Mouse (Mus musculus) kidney, embryonic 16.5 days (tissue): ENCODE results near the gene Tmem186. TPM values are rescaled to one million over a fixed set of nuclear protein-coding genes. Genes with fewer than 3 reads are reported as not detected.

Source experiments
- ATAC-seq: fragments of 200-750 bp; cut with Nextera tagmentation; 2 replicates; pipeline ENCODE4 v1.8.0; 2017; ENCODE audit warnings: moderate TSS enrichment; ENCODE audit not compliant: low FRiP score, low TSS enrichment
- H3K27ac ChIP-seq: fragments of 300-500 bp; sonication (generic); 2 replicates; pipeline ENCODE4 v1.5.1; 2014; ENCODE audit warnings: low read length
- H3K27me3 ChIP-seq: fragments of 300-500 bp; sonication (generic); 2 replicates; pipeline ENCODE4 v1.6.1; 2014; ENCODE audit warnings: low read length, control low read depth, mixed read lengths; ENCODE audit not compliant: insufficient read depth
- H3K36me3 ChIP-seq: fragments of 300-500 bp; sonication (generic); 2 replicates; pipeline ENCODE4 v1.6.1; 2014; ENCODE audit warnings: low read length, control low read depth, mixed read lengths; ENCODE audit not compliant: insufficient read depth
- H3K4me1 ChIP-seq: fragments of 300-500 bp; sonication (generic); 2 replicates; pipeline ENCODE4 v1.6.1; 2014; ENCODE audit warnings: low read length, control low read depth, mixed read lengths; ENCODE audit not compliant: insufficient read depth
- H3K4me2 ChIP-seq: fragments of 300-500 bp; sonication (generic); replicated peaks from 2 replicates; pipeline ENCODE4 v1.6.1; 2014; ENCODE audit warnings: low read depth, low read length
- H3K4me3 ChIP-seq: fragments of 300-500 bp; sonication (generic); 2 replicates; pipeline ENCODE4 v1.5.1; 2014; ENCODE audit warnings: mild to moderate bottlenecking, low read length
- H3K9ac ChIP-seq: fragments of 300-500 bp; sonication (generic); replicated peaks from 2 replicates; pipeline ENCODE4 v1.6.1; 2014; ENCODE audit warnings: low read length
- H3K9me3 ChIP-seq: fragments of 300-500 bp; sonication (generic); 2 replicates; pipeline ENCODE4 v1.6.1; 2016; ENCODE audit warnings: low read length, control low read depth
- WGBS: fragments of 180-500 bp; shearing (Covaris S2); extraction: QIAGEN DNeasy Blood & Tissue Kit; methylation state at CpG from one replicate; pipeline ENCODE4 v1.1.7; 2014; 5-methylcytosine and 5-hydroxymethylcytosine counted together
- polyA plus RNA-seq: library from polyadenylated mRNA; unstranded; fragments of >200 nt; fragmentation: Nextera tagmentation; extraction: Ambion mirVana; gene quantifications from 2 replicates; pipeline ENCODE4 v1.2.1, GENCODE M21; 2015

The Tmem186 gene
- polyA plus RNA-seq, 1 experiment from 2014 or later = 25.3 TPM

DNA sequence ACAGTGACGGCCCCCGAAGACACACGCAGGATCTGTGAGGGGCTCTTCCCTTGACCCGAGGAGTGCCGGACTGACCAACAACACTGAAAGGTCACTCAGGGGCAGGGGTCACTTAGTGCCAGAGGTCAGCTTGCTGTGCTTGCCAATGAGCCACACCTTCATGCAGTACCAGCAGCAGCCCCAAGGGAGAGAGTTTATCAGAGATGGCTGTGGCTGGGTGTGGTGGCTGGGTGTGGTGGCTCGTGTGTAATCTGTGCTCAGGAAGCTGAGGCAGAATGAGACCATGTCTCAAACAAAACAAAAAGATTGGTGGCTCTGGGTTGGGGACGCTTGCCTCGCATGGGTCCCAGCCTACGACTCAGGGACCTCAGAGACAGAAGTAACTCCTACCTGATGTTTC lies 18.1 kb upstream of the Tmem186 start:
- Histone ChIP-seq H3K9ac (no peak overlapping the region), H3K4me1 (no peaks in the 10 kb centered on the region), H3K27me3 (no peaks in the 10 kb centered on the region), H3K4me3 (no peak overlapping the region), H3K4me2 (no peak overlapping the region), H3K9me3 (no peaks in the 10 kb centered on the region), H3K36me3 (peaks cover 57% of the 10 kb centered on the region), H3K27ac (no peak overlapping the region)
- 81% methylated on average over 9 of the region's 9 CpGs for WGBS
- no peak; the same call in 1 of the 2 replicates for ATAC-seq

DNA sequence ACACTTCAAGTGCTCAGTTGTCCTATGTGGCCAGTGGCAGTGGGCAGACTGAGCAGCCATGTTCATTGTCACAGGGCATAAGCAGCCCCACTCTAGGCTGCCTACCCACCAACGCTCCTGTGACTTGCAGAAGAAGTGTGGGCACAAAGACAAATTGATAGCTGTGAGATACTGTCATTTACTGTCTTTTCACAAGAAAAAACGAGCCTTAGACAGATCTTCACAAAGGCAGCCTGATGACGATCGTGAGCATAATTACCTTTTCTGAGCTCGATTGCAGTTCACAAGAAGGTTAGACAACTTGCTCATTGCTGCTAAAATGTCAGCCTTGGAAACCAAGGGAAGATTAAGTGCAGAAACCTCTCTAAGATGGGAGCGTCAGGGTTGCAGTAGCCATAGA lies 17.6 kb upstream of the Tmem186 start:
- peaks cover 53% of the 10 kb centered on the region for H3K36me3 ChIP-seq
- H3K27me3 ChIP-seq = no peaks in the 10 kb centered on the region
- no peaks in the 10 kb centered on the region for H3K4me1 ChIP-seq
- H3K9me3 ChIP-seq = no peaks in the 10 kb centered on the region
- no peak overlapping the region for H3K9ac ChIP-seq
- WGBS = 83% methylated on average over 6 of the region's 6 CpGs
- no peak overlapping the region for H3K27ac ChIP-seq
- ATAC-seq = no peak
- no peak overlapping the region for H3K4me2 ChIP-seq
- H3K4me3 ChIP-seq = no peak overlapping the region

DNA sequence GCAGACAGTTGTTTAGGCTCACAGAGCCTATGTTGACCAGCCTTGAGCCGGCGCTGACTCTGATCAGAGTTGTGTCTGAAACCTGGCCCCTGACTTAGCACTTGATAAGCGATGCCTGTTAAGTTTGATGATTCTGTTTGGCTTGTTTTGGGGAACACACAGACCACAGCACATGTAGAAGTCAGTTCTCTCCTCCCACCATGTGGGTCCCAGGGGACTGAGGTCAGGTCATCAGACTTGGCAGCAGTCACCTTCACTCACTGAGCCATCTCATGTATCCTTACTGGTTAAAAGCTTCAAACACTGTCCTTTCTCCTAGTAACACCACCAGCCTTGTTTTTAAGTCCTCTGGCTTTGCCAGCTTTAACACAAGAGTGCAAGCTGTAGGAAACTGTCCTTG lies 12.5 kb upstream of the Tmem186 start:
- Histone ChIP-seq H3K4me2 (no peak overlapping the region), H3K9me3 (no peaks in the 10 kb centered on the region), H3K27me3 (no peaks in the 10 kb centered on the region), H3K4me1 (no peaks in the 10 kb centered on the region), H3K9ac (no peak overlapping the region), H3K27ac (no peak overlapping the region), H3K36me3 (peaks cover 62% of the 10 kb centered on the region), H3K4me3 (no peak overlapping the region)
- ATAC-seq = no peak
- 94% methylated on average over 3 of the region's 3 CpGs for WGBS

DNA sequence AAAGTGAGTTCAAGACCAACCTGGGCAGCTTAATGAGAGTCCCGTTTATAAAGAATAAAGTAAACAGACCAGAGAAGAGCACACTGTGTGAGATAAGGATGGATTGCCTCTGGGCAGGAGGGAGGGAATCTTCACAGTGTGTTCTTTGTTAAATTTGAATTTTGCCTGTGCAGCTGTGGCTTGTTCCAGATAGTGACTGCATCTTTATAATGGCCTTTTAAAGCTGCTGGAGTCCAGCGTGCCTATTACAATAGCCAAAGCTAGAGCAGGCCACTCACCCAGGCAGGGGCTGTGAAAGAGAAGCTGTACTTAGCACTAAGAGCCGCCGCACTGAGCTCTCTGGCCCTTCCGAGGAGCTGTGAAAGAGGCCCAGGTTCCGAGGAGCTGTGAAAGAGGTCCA lies 8.0 kb upstream of the Tmem186 start:
- Histone ChIP-seq H3K9me3 (no peaks in the 10 kb centered on the region), H3K27me3 (no peaks in the 10 kb centered on the region), H3K4me1 (no peaks in the 10 kb centered on the region), H3K9ac (no peak overlapping the region), H3K4me3 (no peak overlapping the region), H3K4me2 (no peak overlapping the region), H3K36me3 (peaks cover 64% of the 10 kb centered on the region), H3K27ac (no peak overlapping the region)
- ATAC-seq = no peak
- WGBS = 92% methylated on average over 6 of the region's 6 CpGs

DNA sequence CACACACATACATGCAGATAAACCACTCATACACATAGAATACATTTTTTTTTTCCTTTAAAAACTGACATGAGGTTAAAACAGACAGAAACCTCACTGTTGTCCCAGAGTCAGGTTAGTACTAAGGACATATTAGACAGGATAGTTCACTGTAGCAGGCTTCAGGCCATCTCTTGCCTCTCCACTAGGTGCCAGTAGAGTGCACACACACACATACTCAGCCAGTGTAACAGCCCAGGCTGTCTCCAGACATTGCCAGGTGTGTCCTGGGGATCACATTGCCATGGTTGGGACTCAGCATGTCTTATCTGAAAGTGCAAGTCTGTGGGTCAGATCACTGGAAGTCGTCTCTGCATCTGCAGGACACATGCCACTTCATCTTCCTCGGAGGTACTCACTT lies 6.3 kb upstream of the Tmem186 start:
- Histone ChIP-seq H3K36me3 (peaks cover 55% of the 10 kb centered on the region), H3K4me1 (peaks cover under 1% of the 10 kb centered on the region), H3K4me3 (no peak overlapping the region), H3K27me3 (no peaks in the 10 kb centered on the region), H3K27ac (no peak overlapping the region), H3K9ac (no peak overlapping the region), H3K9me3 (no peaks in the 10 kb centered on the region), H3K4me2 (no peak overlapping the region)
- peak; percentile 71; the same call in 1 of the 2 replicates for ATAC-seq
- 75% methylated on average over 2 of the region's 2 CpGs for WGBS

DNA sequence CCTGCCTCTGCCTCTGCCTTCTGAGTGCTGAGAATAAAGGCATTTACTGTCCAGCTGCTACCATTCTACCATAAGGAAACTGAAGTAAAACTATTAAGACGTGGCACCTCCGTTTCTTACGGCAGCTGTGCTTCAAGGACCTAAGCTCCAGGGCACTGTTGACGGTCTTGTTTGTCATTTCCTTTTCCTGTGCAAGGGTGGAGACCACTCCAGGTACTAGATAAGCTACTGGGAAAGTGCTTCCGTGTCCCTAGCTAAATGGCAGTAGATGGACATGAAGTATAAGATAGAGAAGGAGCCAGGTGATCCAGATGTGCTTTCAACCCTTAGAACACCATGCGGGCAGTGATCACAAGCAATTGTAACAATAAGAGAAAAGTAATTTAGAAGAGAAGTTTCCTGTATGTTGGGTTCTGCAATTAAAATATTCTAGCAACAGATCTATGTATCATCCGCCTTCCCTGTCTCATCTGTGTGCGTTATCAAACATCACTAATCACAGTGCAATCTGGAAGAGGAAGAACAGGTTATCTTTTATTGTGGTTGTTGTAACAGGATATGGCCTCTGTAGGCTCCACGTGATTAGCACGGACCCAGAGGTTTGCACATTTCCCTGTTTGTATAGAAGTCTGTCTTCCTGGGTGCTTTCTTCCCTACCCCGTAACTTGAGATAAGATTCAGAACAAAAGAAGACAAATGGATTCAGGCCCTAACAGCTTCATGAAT lies 2.1 kb upstream of the Tmem186 start:
- no peak overlapping the region for H3K27ac ChIP-seq
- H3K4me3 ChIP-seq = no peak overlapping the region
- H3K9me3 ChIP-seq = no peaks in the 10 kb centered on the region
- peaks cover 32% of the 10 kb centered on the region for H3K36me3 ChIP-seq
- peaks cover 19% of the 10 kb centered on the region for H3K4me1 ChIP-seq
- 75% methylated on average over 11 of the region's 11 CpGs for WGBS
- H3K4me2 ChIP-seq = no peak overlapping the region
- no peak for ATAC-seq
- H3K27me3 ChIP-seq = no peaks in the 10 kb centered on the region
- no peak overlapping the region for H3K9ac ChIP-seq

DNA sequence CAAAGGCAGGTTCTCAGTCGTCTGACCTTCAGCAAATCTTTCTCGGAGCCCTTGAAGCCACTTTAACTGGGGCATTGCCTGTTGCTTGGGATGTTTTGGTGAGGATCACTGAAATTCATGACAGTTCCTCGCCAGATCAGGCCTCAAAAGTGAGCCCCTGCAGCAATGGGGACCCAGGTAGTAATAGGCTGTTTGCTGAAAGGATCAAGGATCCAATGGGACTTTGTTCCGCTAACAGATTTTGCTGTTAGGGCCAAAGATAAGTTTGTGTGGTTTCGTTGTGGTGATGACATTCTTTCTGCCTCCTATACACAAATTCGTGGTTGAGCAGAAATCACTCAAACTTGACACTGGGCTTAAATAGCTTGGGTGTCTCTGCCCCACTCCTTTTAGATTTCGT lies 619 bp upstream of the Tmem186 start:
- Histone ChIP-seq H3K9me3 (no peaks in the 10 kb centered on the region), H3K9ac (peak overlapping the region; percentile 79), H3K27ac (peak overlapping the region; percentile 76), H3K4me1 (peaks cover 19% of the 10 kb centered on the region), H3K27me3 (no peaks in the 10 kb centered on the region), H3K4me3 (peak overlapping the region; percentile 77), H3K4me2 (peak overlapping the region; percentile 85), H3K36me3 (peaks cover 20% of the 10 kb centered on the region)
- 44% methylated on average over 7 of the region's 7 CpGs for WGBS
- no peak for ATAC-seq

DNA sequence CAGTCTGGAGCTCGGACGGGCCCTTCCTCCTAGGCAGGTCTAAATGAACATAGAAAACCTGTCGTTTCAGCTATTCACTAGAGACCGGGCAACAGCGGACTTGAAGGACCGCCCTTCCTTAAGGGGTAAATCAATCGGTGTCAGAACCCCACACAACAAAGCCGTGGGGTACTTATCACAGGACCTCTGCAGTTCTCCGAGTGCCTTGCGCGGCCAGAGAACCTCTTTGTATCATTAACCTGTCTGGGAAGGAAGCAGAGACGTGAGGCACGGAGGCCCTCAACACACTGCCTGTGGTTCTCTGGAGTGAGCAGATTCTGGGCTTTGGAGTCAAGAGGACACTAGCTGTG lies 670 bp downstream of the Tmem186 start:
- H3K4me1 ChIP-seq = peaks cover 19% of the 10 kb centered on the region
- peak overlapping the region; percentile 77 for H3K4me3 ChIP-seq
- peak; percentile 13; the same call in 1 of the 2 replicates for ATAC-seq
- no peaks in the 10 kb centered on the region for H3K27me3 ChIP-seq
- H3K9me3 ChIP-seq = no peaks in the 10 kb centered on the region
- H3K36me3 ChIP-seq = peaks cover 14% of the 10 kb centered on the region
- peak overlapping the region; percentile 76 for H3K27ac ChIP-seq
- under 1% methylated on average over 13 of the region's 13 CpGs for WGBS
- H3K4me2 ChIP-seq = peak overlapping the region; percentile 85
- H3K9ac ChIP-seq = peak overlapping the region; percentile 79

DNA sequence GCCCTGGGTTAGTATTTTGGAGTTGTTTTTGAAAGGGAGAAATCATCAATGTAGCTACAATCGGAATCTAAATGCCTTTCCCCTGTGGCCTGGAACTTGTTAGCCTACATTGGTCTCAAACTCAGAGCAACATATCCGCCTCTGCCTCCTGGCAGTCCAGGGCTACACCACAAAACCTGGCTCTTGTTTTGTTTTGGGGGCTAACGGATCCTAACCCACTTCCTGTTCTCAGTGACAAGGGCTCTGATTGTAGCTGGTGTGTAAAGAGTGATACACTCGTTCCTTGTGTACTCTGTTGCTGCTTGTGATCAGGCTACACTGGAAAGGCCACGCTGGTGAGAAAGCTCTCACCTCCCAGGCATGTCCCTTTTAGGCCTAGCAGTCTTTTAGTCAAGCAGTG lies 6.1 kb downstream of the Tmem186 start:
- H3K27me3 ChIP-seq = no peaks in the 10 kb centered on the region
- H3K4me1 ChIP-seq = peaks cover 8% of the 10 kb centered on the region
- H3K9ac ChIP-seq = no peak overlapping the region
- H3K36me3 ChIP-seq = peaks cover 19% of the 10 kb centered on the region
- H3K4me2 ChIP-seq = no peak overlapping the region
- no peak overlapping the region for H3K4me3 ChIP-seq
- no peaks in the 10 kb centered on the region for H3K9me3 ChIP-seq
- WGBS = 90% methylated on average over 5 of the region's 5 CpGs
- ATAC-seq = no peak
- no peak overlapping the region for H3K27ac ChIP-seq

DNA sequence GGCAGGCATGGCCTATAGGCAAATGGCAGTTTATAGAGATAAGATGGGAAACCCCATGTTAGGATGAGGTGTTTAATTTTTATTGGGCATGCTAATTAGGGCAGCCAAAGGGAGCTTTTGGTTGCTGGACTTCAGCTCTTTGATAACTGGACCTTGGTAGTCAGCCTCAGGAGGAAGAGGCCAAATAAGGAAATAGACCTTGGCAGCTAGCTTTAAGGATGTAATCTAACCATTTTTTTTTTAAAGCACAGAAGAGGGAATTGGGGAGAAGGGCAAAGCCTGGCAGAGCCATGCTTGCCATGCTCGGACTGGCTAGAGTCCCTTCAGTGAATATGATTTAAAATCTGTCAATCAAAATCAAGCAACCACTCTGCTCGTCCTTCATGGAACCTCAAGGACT lies 7.1 kb downstream of the Tmem186 start:
- H3K27me3 ChIP-seq = no peaks in the 10 kb centered on the region
- H3K27ac ChIP-seq = no peak overlapping the region
- H3K4me1 ChIP-seq = no peaks in the 10 kb centered on the region
- 83% methylated on average over 2 of the region's 2 CpGs for WGBS
- H3K4me3 ChIP-seq = no peak overlapping the region
- no peak for ATAC-seq
- peaks cover 14% of the 10 kb centered on the region for H3K36me3 ChIP-seq
- H3K4me2 ChIP-seq = no peak overlapping the region
- no peak overlapping the region for H3K9ac ChIP-seq
- H3K9me3 ChIP-seq = no peaks in the 10 kb centered on the region
